Mouse (Mus musculus) megakaryocyte, embryonic 14.5 days (primary cell): Measurements from ENCODE around the gene Rbm6.

Source experiments
- FLI1 ChIP-seq: IDR thresholded peaks from 2 replicates; pipeline ENCODE4 v1.6.1; 2012; ENCODE audit warnings: low read length, inconsistent platforms, mixed read lengths
- GATA1 ChIP-seq: IDR thresholded peaks from 3 replicates; pipeline ENCODE4 v1.6.1; 2012; ENCODE audit warnings: mixed read lengths, low read length, inconsistent platforms, borderline replicate concordance

DNA sequence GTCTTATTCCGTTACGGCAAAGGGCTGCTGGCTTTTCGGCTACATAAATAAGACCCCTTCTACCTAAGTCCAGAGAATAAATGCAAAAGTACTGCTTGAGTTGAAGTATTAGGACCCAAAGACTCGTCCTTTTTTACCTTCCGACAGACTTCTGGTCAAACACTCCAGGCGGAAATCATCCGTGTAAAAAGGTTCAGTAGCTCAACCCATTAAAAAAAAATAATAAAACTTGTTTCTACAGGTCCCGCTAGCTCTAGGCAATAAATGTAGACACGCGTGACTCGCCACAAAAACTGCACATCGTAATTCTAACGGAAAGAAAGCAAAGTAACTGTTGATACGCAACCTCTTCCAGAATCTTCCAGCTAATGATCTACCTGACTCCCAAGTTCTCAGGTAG is at the start of gene Rbm6:
- TF ChIP-seq FLI1 (no peak), GATA1 (no peak)
